Mouse (Mus musculus) erythroblast, embryonic 14.5 days (primary cell): ENCODE measurements around the gene Tubb1.

Source experiments
- GATA1 ChIP-seq: IDR thresholded peaks from 2 replicates; pipeline ENCODE4 v1.6.1; 2012; ENCODE audit warnings: low read length, inconsistent platforms, mixed read lengths
- TAL1 ChIP-seq: IDR thresholded peaks from 3 replicates; pipeline ENCODE4 v1.6.1; 2012; ENCODE audit warnings: low read length, inconsistent platforms, mixed read lengths

DNA sequence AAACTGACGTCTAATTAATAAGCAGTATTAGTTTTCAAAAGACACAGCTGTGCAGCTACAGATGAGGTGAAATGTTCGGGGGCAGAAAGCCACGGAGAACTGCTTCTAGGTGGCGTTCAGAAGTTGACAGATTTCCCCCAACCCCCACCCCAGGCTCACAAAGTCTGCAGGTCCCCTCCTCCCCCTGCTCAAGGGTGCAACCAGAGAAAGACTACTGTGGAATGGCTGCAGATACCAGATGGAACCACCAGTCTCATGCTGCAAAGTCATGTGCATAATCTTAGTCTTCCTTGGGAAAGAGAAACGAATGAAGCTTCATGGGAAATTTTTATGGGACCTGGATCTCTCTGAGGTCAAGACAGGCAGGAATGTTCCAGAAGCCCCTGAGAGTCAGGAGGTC lies 51.8 kb downstream of the Tubb1 start:
- TF ChIP-seq GATA1, result no peak
- no peak for TF ChIP-seq TAL1
